Mouse (Mus musculus) intestine, postnatal 0 days (tissue): ENCODE data around the gene Mrps35. TPM values are rescaled to one million over a fixed set of nuclear protein-coding genes. Genes with fewer than 3 reads are reported as not detected.

ENCODE experiments used
- ATAC-seq: fragments of 200-750 bp; cut with Nextera tagmentation; 2 replicates; pipeline ENCODE4 v1.8.0; 2017; ENCODE audit warnings: mild to moderate bottlenecking, moderate TSS enrichment, moderate library complexity
- H3K27ac ChIP-seq: fragments of 300-500 bp; sonication (generic); 2 replicates; pipeline ENCODE4 v1.5.1; 2014; ENCODE audit warnings: mild to moderate bottlenecking, low read depth, low read length, moderate library complexity
- H3K27me3 ChIP-seq: fragments of 300-500 bp; sonication (generic); replicated peaks from 2 replicates; pipeline ENCODE4 v1.6.1; 2014; ENCODE audit warnings: low read length, mixed read lengths; ENCODE audit not compliant: control insufficient read depth, insufficient read depth
- H3K36me3 ChIP-seq: fragments of 300-500 bp; sonication (generic); 2 replicates; pipeline ENCODE4 v1.6.1; 2014; ENCODE audit warnings: mild to moderate bottlenecking, moderate library complexity; ENCODE audit not compliant: control insufficient read depth, insufficient read depth
- H3K4me1 ChIP-seq: fragments of 300-500 bp; sonication (generic); replicated peaks from 2 replicates; pipeline ENCODE4 v1.6.1; 2014; ENCODE audit warnings: antibody characterized with exemption, low read length, mixed read lengths; ENCODE audit not compliant: control insufficient read depth, insufficient read depth
- H3K4me2 ChIP-seq: fragments of 300-500 bp; sonication (generic); replicated peaks from 2 replicates; pipeline ENCODE4 v1.6.1; 2014; ENCODE audit warnings: low read depth, mild to moderate bottlenecking, moderate library complexity
- H3K4me3 ChIP-seq: fragments of 300-500 bp; sonication (generic); 2 replicates; pipeline ENCODE4 v1.5.1; 2014; ENCODE audit warnings: low read depth, low read length
- H3K9ac ChIP-seq: fragments of 300-500 bp; sonication (generic); 2 replicates; pipeline ENCODE4 v1.6.1; 2014; ENCODE audit warnings: mild to moderate bottlenecking, low read depth, low read length
- H3K9me3 ChIP-seq: fragments of 300-500 bp; sonication (generic); 2 replicates; pipeline ENCODE4 v1.6.1; 2016; ENCODE audit warnings: mixed run types; ENCODE audit not compliant: control insufficient read depth
- CTCF ChIP-seq: sonication (generic); IDR thresholded peaks from 2 replicates; pipeline ENCODE4 v1.5.1; 2016; ENCODE audit warnings: low read depth, mild to moderate bottlenecking, control low read depth, antibody characterized with exemption, moderate library complexity
- WGBS: fragments of 180-500 bp; shearing (Covaris S2); extraction: QIAGEN DNeasy Blood & Tissue Kit; methylation state at CpG from one replicate; pipeline ENCODE4 v1.1.7; 2014; 5-methylcytosine and 5-hydroxymethylcytosine counted together
- polyA plus RNA-seq: library from polyadenylated mRNA; unstranded; fragments of >200 nt; fragmentation: Nextera tagmentation; extraction: Ambion mirVana; gene quantifications from 2 replicates; pipeline ENCODE4 v1.2.1, GENCODE M21; 2015

Gene Mrps35
- polyA plus RNA-seq, 1 experiment from 2014 or later: 97.3 TPM

DNA sequence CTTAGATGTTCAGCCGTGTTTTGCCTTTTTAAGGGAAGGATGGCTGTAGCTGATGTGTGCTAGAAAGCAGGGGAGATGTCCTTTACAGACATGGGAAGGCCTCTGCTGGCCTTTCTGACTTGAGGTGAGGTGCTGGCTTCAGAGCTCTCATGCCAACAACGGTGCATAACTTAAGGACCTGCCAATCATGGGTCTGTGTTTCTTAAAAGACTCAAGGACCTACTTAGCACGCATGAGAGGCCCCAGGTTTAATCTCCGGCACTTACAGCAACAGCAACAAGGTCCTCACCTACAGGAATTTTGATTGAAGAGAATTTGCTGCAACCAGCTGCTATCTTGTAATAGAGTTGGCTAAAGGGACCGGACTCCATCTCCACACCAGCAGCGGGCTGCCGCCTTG is 66.7 kb downstream of the Mrps35 start:
- no peak for ATAC-seq
- H3K36me3 ChIP-seq: peaks cover 30% of the 10 kb centered on the region

DNA sequence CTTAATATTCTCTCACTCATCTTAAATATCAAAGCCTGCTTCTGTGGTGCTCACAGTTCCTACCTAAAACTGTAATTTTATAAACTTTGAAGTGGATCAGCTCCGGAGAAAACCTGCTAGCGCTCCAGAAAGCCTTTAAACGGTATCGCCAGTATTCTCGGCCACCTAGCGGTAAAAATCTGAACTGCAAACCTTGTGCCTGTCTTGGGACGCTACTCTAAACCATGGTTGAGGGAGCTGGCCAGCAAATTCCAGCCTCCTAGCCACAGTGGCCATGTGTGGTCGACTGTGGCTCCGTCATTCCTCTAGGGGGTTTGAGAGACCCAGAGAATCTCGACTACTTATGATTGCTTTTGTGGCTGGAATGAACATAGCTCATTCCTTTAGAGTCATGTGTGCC is 74.0 kb downstream of the Mrps35 start:
- peak; percentile 84 for TF ChIP-seq CTCF
- no peaks in the 10 kb centered on the region for H3K9me3 ChIP-seq
- ATAC-seq: no peak
- no peak overlapping the region for H3K4me2 ChIP-seq
- no peaks in the 10 kb centered on the region for H3K4me1 ChIP-seq
- no peak overlapping the region for H3K9ac ChIP-seq
- WGBS: 6% methylated on average over 10 of the region's 10 CpGs
- no peaks in the 10 kb centered on the region for H3K27me3 ChIP-seq
- H3K27ac ChIP-seq: no peak overlapping the region
- no peak overlapping the region for H3K4me3 ChIP-seq
- H3K36me3 ChIP-seq: peaks cover 6% of the 10 kb centered on the region; the same call in 1 of the 2 replicates

More for the DNA sequence above, 66.7 kb downstream of the Mrps35 start:
- Histone ChIP-seq H3K4me3 (no peak overlapping the region), H3K27me3 (no peaks in the 10 kb centered on the region), H3K4me1 (no peaks in the 10 kb centered on the region), H3K9me3 (no peaks in the 10 kb centered on the region), H3K9ac (no peak overlapping the region), H3K27ac (no peak overlapping the region), H3K4me2 (no peak overlapping the region)
- WGBS: 93% methylated on average over 7 of the region's 7 CpGs
- no peak for TF ChIP-seq CTCF

DNA sequence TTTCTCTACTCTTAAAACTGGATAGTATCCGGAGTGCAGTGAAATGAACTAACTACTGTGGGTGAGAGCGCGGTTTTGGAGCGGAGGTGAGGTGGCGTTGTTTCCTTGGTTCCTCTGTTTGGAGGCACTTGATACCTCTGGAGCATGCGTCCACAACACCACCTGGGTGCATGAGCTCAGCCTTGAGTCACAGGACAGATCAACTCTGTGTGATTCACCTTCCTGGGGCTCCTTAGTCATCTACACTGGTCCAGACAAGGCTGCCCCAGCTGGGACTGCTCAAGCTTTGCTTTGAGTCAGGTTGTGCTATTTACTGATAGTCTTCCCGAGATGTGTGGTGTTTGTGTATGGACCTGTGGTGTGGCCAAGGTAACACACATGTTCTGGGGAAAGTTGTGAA is 75.2 kb downstream of the Mrps35 start:
- Histone ChIP-seq H3K4me3 (no peak overlapping the region), H3K4me1 (no peaks in the 10 kb centered on the region), H3K27ac (no peak overlapping the region), H3K9ac (no peak overlapping the region), H3K36me3 (no peaks in the 10 kb centered on the region), H3K9me3 (no peaks in the 10 kb centered on the region), H3K4me2 (no peak overlapping the region), H3K27me3 (no peaks in the 10 kb centered on the region)
- 94% methylated on average over 7 of the region's 7 CpGs for WGBS
- no peak for ATAC-seq
- no peak for TF ChIP-seq CTCF

DNA sequence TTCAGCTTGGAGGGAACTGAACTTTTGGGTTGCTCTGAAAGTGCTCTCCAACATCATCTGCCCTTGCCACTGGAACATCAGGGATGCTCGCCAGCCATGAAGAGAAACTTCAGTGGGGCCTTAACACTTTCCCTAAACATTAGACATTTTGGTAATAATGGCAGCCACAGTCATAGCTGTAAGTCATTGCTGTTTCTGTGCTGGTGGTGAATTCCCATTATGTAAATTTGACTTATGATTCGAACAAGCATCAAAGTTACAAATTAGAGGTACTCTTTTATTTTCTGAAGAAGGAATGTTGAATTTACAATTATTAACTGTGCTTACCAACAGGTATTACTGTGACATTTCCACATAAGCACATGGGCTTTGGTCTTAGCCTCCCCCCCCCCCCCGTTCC is 75.6 kb downstream of the Mrps35 start:
- 80% methylated on average over 3 of the region's 3 CpGs for WGBS
- Histone ChIP-seq H3K27ac (no peak overlapping the region), H3K9ac (no peak overlapping the region), H3K9me3 (no peaks in the 10 kb centered on the region), H3K4me1 (no peaks in the 10 kb centered on the region), H3K4me3 (no peak overlapping the region), H3K27me3 (no peaks in the 10 kb centered on the region), H3K36me3 (no peaks in the 10 kb centered on the region), H3K4me2 (no peak overlapping the region)
- no peak for TF ChIP-seq CTCF
- ATAC-seq: no peak

DNA sequence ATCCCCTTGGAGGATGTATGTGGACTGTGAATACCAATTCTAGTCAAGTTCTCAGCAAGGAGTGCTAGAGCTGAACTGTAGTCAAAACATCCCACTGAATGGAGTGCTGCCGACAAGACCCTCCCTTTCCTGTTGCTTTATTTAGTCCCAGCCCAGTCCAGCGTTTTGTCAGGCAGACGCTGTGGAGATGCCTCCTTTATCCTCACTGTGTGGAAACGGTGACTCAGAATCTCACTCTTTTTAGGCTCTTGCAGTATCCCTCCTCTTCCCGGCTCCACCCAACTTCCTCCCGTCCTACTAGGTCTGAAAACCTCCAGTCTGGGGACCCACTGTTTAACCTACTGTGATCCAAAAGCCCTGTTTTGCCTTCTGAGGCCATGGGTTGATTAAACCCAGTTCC is 78.8 kb downstream of the Mrps35 start:
- no peak overlapping the region for H3K9ac ChIP-seq
- no peak for TF ChIP-seq CTCF
- no peak overlapping the region for H3K27ac ChIP-seq
- H3K9me3 ChIP-seq: no peaks in the 10 kb centered on the region
- H3K36me3 ChIP-seq: no peaks in the 10 kb centered on the region
- no peaks in the 10 kb centered on the region for H3K4me1 ChIP-seq
- ATAC-seq: no peak
- H3K4me3 ChIP-seq: no peak overlapping the region
- H3K4me2 ChIP-seq: no peak overlapping the region
- H3K27me3 ChIP-seq: no peaks in the 10 kb centered on the region
- WGBS: 51% methylated on average over 6 of the region's 6 CpGs

Other genes starting within 250 kb of the Mrps35 start
- 0.52 and 0.76 TPM in 2 replicates for gene Arntl2, start 246.7 kb upstream of the Mrps35 start, polyA plus RNA-seq
- gene Smco2, start 192.7 kb upstream of the Mrps35 start, polyA plus RNA-seq: not detected in 2 replicates
- gene Ppfibp1, start 154.3 kb upstream of the Mrps35 start, polyA plus RNA-seq: 32.3 and 32.4 TPM in 2 replicates
- gene 1700034J05Rik, start 88.3 kb upstream of the Mrps35 start, polyA plus RNA-seq: 0.24 TPM in 1 of 2 replicates, not detected in the other
- 10.4 and 11.7 TPM in 2 replicates for gene Rep15, start 10.2 kb upstream of the Mrps35 start, polyA plus RNA-seq
- 1.0 and 1.4 TPM in 2 replicates for gene Mansc4, start 44.3 kb downstream of the Mrps35 start, polyA plus RNA-seq
- gene Klhl42, start 48.6 kb downstream of the Mrps35 start, polyA plus RNA-seq: 3.2 and 3.6 TPM in 2 replicates
- gene Pthlh, start 221.4 kb downstream of the Mrps35 start, polyA plus RNA-seq: 0.43 and 0.65 TPM in 2 replicates